28 mouse cellular contexts compared by ENCODE assay signal in genomic region chr17:24856589-24856988, GRCm38 (mm10). TPM values are rescaled to one million over a fixed set of nuclear protein-coding genes. Genes with fewer than 3 reads are reported as not detected.
"Had no signal": no experiment of that assay in that cellular context is flagged by ENCODE, and none has a peak within 500 bp of the region (broad histone marks: within the 10 kb centered on the region; RNA-seq: fewer than 3 reads in every experiment).

No protein-coding gene starts in this region.

- H3K27me3 ChIP-seq: heart, embryonic 15.5 days had no signal

- H3K4me2 ChIP-seq: heart, embryonic 11.5 days; heart, embryonic 13.5 days; heart, embryonic 15.5 days; hindbrain, embryonic 12.5 days; hindbrain, embryonic 14.5 days; kidney, embryonic 15.5 days; limb, embryonic 12.5 days had no signal

- H3K4me3 ChIP-seq: heart, embryonic 13.5 days; heart, embryonic 15.5 days; hindbrain, embryonic 12.5 days; kidney, embryonic 15.5 days; limb, embryonic 10.5 days; limb, embryonic 12.5 days had no signal

- ATAC-seq: forebrain, postnatal 0 days; hindbrain, embryonic 16.5 days; intestine, embryonic 16.5 days had no signal

- H3K27ac ChIP-seq: heart, embryonic 13.5 days; heart, embryonic 15.5 days; hindbrain, embryonic 12.5 days; hindbrain, embryonic 14.5 days; kidney, embryonic 15.5 days; kidney, postnatal 0 days; limb, embryonic 10.5 days; limb, embryonic 12.5 days; liver, embryonic 14.5 days had no signal

- H3K4me1 ChIP-seq: heart, embryonic 15.5 days; hindbrain, embryonic 12.5 days; limb, embryonic 10.5 days had no signal

- H3K9me3 ChIP-seq: heart, embryonic 13.5 days; heart, embryonic 15.5 days; hindbrain, embryonic 12.5 days; kidney, embryonic 15.5 days; limb, embryonic 10.5 days; limb, embryonic 12.5 days had no signal

- H3K9ac ChIP-seq: forebrain, postnatal 0 days; heart, embryonic 13.5 days; heart, embryonic 15.5 days; hindbrain, embryonic 12.5 days; hindbrain, embryonic 14.5 days; kidney, embryonic 15.5 days; limb, embryonic 12.5 days; liver, embryonic 14.5 days had no signal

- DNase-seq: forebrain, postnatal 0 days; gastrocnemius, postnatal 14 days; gastrocnemius, postnatal 36 days; heart, adult 18-20 months; heart, postnatal 14 days; heart, postnatal 36 days; kidney, postnatal 14 days; layer of hippocampus, adult 9-11 months; layer of hippocampus, postnatal 36 days; lung, adult 18-20 months had no signal

RNA-seq across cellular contexts. Expression of gene Igfals, which starts 9.2 kb away (rescaled TPM):
- total RNA-seq: hematopoietic stem cell, adult 5-6 weeks; layer of hippocampus, adult 18-20 months; layer of hippocampus, adult 8-10 months; layer of hippocampus, postnatal 14 days; left cerebral cortex, adult 18-20 months; left cerebral cortex, postnatal 25 days had no signal
- polyA plus RNA-seq: heart, embryonic 11.5 days; hindbrain, embryonic 16.5 days had no signal
